Mouse (Mus musculus): Measurements from ENCODE around the gene Nxnl2. TPM values are rescaled to one million over a fixed set of nuclear protein-coding genes. Genes with fewer than 3 reads are reported as not detected.

Gene Nxnl2
- total RNA-seq (2022) = 1 to 10 TPM in 1 of 4 experiments, not detected in 3; 1.1 TPM

- no peak for DNase-seq (ENCODE audit: low spot score in 2 of 2)
Measured at GRCm38 (mm10) chr13:51170691-51171680, at the start of gene Nxnl2. Gene Nxnl2 (plus strand): TSS chr13:51171022.

- no peak for DNase-seq (ENCODE audit: low spot score in 2 of 2)
Measured at GRCm38 (mm10) chr13:51121966-51122365, 48.9 kb upstream of the Nxnl2 start.

GRCm38 (mm10) chr13:51122771-51123170 lies 48.1 kb upstream of the Nxnl2 start:
- no peak for DNase-seq (ENCODE audit: low spot score in 2 of 2)

- DNase-seq (ENCODE audit: low spot score in 2 of 2) = no peak
Measured at GRCm38 (mm10) chr13:51125357-51125756, 45.5 kb upstream of the Nxnl2 start.

GRCm38 (mm10) chr13:51127906-51128305 lies 42.9 kb upstream of the Nxnl2 start:
- DNase-seq (ENCODE audit: low spot score in 2 of 2) = no peak

- no peak for DNase-seq (ENCODE audit: low spot score in 2 of 2)
Measured at GRCm38 (mm10) chr13:51128417-51128816, 42.4 kb upstream of the Nxnl2 start.

GRCm38 (mm10) chr13:51131179-51131578 lies 39.6 kb upstream of the Nxnl2 start:
- peak in 1 of 2 experiments; percentile 37 for DNase-seq (ENCODE audit: low spot score in 2 of 2)

GRCm38 (mm10) chr13:51136315-51136714 lies 34.5 kb upstream of the Nxnl2 start:
- no peak for DNase-seq (ENCODE audit: low spot score in 2 of 2)

- no peak for DNase-seq (ENCODE audit: low spot score in 2 of 2)
Measured at GRCm38 (mm10) chr13:51136996-51137701, 33.7 kb upstream of the Nxnl2 start.

GRCm38 (mm10) chr13:51137702-51138031 lies 33.2 kb upstream of the Nxnl2 start:
- DNase-seq (ENCODE audit: low spot score in 2 of 2) = no peak

- DNase-seq (ENCODE audit: low spot score in 2 of 2) = no peak
Measured at GRCm38 (mm10) chr13:51147106-51147505, 23.7 kb upstream of the Nxnl2 start.

- DNase-seq (ENCODE audit: low spot score in 2 of 2) = no peak
Measured at GRCm38 (mm10) chr13:51152966-51153669, 17.7 kb upstream of the Nxnl2 start.

- no peak for DNase-seq (ENCODE audit: low spot score in 2 of 2)
Measured at GRCm38 (mm10) chr13:51153670-51154030, 17.2 kb upstream of the Nxnl2 start.

GRCm38 (mm10) chr13:51155178-51156013 lies 15.4 kb upstream of the Nxnl2 start:
- no peak for DNase-seq (ENCODE audit: low spot score in 2 of 2)

- no peak for DNase-seq (ENCODE audit: low spot score in 2 of 2)
Measured at GRCm38 (mm10) chr13:51156014-51156386, 14.8 kb upstream of the Nxnl2 start.

GRCm38 (mm10) chr13:51157291-51157690 lies 13.5 kb upstream of the Nxnl2 start:
- no peak for DNase-seq (ENCODE audit: low spot score in 2 of 2)

- no peak for DNase-seq (ENCODE audit: low spot score in 2 of 2)
Measured at GRCm38 (mm10) chr13:51161672-51162071, 9.2 kb upstream of the Nxnl2 start.

GRCm38 (mm10) chr13:51162246-51162645 lies 8.6 kb upstream of the Nxnl2 start:
- DNase-seq (ENCODE audit: low spot score in 2 of 2) = no peak

- no peak for DNase-seq (ENCODE audit: low spot score in 2 of 2)
Measured at GRCm38 (mm10) chr13:51166711-51167110, 4.1 kb upstream of the Nxnl2 start.

GRCm38 (mm10) chr13:51170215-51170614 lies 607 bp upstream of the Nxnl2 start:
- no peak for DNase-seq (ENCODE audit: low spot score in 2 of 2)

- no peak for DNase-seq (ENCODE audit: low spot score in 2 of 2)
Measured at GRCm38 (mm10) chr13:51172601-51173000, 1.8 kb downstream of the Nxnl2 start.

Measured in left cerebral cortex, adult 8-10 months (tissue).